Mouse (Mus musculus) heart, adult 2 months (tissue): ENCODE measurements around the gene Rpl10a.

ENCODE experiments used
- CTCF ChIP-seq: fragments of 200-600 bp; IDR thresholded peaks from 2 replicates; pipeline ENCODE4 v1.8.1; 2022; ENCODE audit warnings: antibody characterized with exemption, mild to moderate bottlenecking, moderate library complexity
- EP300 ChIP-seq: fragments of 200-500 bp; IDR thresholded peaks from 2 replicates; pipeline ENCODE4 v1.6.1; 2011; ENCODE audit warnings: low read depth, low read length, control low read depth; ENCODE audit not compliant: insufficient read depth
- POLR2A ChIP-seq: fragments of 200-500 bp; IDR thresholded peaks from 2 replicates; pipeline ENCODE4 v1.6.1; 2011; ENCODE audit warnings: mild to moderate bottlenecking, low read depth, low read length, control low read depth; ENCODE audit not compliant: insufficient read depth

DNA sequence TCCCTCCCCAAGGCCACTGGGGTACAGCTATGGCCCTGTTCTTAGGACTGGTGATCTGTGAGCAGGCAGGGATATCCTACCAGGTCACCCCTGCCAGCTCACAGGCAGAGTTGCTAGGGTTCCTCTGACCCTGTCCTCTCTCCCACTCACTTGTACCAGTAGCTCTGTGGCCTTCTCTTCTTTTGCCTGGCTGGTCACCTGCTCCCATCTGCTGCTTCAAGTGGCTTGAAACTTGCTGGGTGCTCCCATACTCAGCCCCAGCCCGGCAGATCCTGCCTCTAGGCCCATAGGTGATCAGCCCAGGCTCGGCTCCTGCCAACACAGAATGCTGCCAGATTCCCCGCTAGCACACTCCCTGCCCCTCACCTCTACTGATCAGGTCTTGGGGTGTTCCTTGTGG lies 27.4 kb upstream of the Rpl10a start:
- TF ChIP-seq CTCF: no peak
- TF ChIP-seq POLR2A: no peak
- TF ChIP-seq EP300: no peak
